Mouse (Mus musculus) spleen, adult 2 months (tissue): Measurements from ENCODE around the gene Scap.

ENCODE experiments used
- CTCF ChIP-seq: fragments of 200-500 bp; IDR thresholded peaks from 2 replicates; pipeline ENCODE4 v1.5.1; 2011; ENCODE audit warnings: mild to moderate bottlenecking, inconsistent platforms; ENCODE audit not compliant: insufficient read depth, insufficient read length, insufficient replicate concordance; ENCODE audit errors: extremely low read depth
- POLR2A ChIP-seq: fragments of 200-500 bp; IDR thresholded peaks from 2 replicates; pipeline ENCODE4 v1.6.1; 2011; ENCODE audit warnings: low read depth, low read length, inconsistent platforms

- TF ChIP-seq CTCF: no peak
- no peak for TF ChIP-seq POLR2A
Measured at GRCm38 (mm10) chr9:110362337-110362736, 29.2 kb downstream of the Scap start.
